Mouse (Mus musculus): Measurements from ENCODE around the gene Nxt1.
A peak's percentile ranks its signal among the peaks of the same experiment; 100 is the strongest.

GRCm38 (mm10) chr2:148677801-148678200, 5.4 kb downstream of the Nxt1 start:
- TF ChIP-seq POLR2A (IDR thresholded peaks at IDR 0.05; ENCODE audit: low read depth, low read length) (peak; percentile 52), CTCF (IDR thresholded peaks at IDR 0.05; ENCODE audit: borderline replicate concordance, insufficient read depth, low read length) (no peak)

All from embryonic fibroblast, embryonic 13.5 days (primary cell).